Mouse (Mus musculus) cerebellum, adult 9-10 months (tissue): ENCODE results near the gene Hs6st3.
"Not testable (repeated sequence)": the region's sequence is repeated elsewhere in the genome, so short reads cannot be mapped to it uniquely, and the experiment has no call there.

Experiments
- DNase-seq: peaks from one replicate; pipeline ENCODE4 v3.0.0; 2022

The Hs6st3 gene

GRCm38 (mm10) chr14:119464308-119464707, 326.2 kb downstream of the Hs6st3 start:
- no peak for DNase-seq

GRCm38 (mm10) chr14:119464883-119465282, 326.7 kb downstream of the Hs6st3 start:
- no peak for DNase-seq

- DNase-seq: no peak
Observed at GRCm38 (mm10) chr14:119466899-119467588, 328.9 kb downstream of the Hs6st3 start.

DNA sequence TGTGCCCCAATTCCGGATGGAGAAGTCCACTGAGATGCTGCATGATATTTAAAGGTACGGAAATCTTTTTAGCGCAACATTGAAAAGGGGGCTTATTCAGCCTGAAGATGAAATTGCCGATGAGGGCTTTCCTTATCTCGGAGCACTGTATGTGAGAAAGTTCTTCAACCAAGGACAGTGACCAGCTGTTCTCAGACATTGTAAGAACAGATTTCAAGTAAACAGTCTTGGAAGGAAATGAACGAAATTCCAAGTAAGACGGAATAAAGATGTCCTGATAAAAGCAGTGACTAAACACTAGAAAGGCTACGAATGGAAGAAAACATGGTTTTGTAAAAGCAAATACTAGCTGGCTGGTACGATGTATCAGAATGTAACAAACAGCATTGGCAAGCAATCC, 338.4 kb downstream of the Hs6st3 start:
- no peak for DNase-seq

DNA sequence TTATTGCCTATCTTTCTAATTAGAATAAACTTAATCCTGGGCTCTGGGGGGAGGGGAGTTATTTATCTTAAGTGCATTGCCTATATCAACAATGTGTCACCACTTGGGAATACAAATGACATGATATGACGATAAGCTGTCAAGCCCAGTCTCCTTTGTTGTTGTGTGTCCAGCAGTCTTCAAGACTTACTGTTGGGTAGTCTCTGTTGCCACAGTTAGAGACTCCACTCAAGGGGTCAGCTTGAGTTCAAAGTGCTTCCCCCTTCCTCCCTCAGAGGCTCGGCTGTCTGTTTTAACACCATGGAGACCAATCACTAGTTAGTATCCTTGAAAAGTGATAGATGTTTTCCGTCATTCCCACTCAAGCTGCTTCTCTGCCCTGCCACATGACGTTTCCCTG, 339.7 kb downstream of the Hs6st3 start:
- DNase-seq: no peak

- DNase-seq: no peak
Observed at GRCm38 (mm10) chr14:119488978-119489703, 351.0 kb downstream of the Hs6st3 start.

GRCm38 (mm10) chr14:119520632-119521031, 382.5 kb downstream of the Hs6st3 start:
- DNase-seq: no peak

DNA sequence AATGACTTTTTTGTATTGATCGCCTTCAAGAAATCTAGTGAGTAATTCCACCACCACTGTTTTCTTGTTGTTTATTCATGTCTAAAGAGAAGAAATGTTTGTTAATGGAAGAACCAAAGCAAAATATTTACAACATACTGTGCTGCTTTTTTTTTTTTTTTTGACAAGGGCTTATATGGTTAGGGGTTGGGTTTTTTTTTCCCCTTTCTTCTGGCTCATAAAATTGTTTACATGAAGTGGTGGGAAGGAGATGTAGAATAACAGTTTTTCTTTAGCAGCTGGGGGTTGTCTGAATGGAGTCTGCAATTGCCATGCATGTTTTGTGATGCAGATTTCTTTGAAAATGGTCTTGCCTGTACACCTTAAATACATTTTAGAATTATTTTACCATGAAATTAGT, 382.9 kb downstream of the Hs6st3 start:
- DNase-seq: no peak

- no peak for DNase-seq
Observed at GRCm38 (mm10) chr14:119532889-119533546, 394.9 kb downstream of the Hs6st3 start.

DNA sequence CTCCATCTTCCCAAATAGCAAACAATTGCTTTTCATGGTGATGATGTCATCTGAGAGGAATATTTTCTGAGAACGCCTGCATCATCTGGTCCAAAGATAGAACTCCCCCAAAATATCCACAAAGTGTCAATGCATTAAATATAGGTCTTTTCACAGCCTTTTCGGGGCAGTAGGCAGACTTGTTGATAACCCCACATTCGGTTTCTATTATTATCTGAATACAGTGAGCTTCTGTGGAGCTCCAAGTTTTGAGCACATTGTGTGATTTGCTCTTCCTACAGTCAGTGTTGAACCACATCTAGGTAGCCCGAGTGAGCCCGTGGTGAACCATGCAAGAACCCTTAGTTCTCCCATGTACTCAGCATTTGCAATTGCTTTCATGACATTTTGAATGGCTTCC, 402.4 kb downstream of the Hs6st3 start:
- DNase-seq: no peak

DNA sequence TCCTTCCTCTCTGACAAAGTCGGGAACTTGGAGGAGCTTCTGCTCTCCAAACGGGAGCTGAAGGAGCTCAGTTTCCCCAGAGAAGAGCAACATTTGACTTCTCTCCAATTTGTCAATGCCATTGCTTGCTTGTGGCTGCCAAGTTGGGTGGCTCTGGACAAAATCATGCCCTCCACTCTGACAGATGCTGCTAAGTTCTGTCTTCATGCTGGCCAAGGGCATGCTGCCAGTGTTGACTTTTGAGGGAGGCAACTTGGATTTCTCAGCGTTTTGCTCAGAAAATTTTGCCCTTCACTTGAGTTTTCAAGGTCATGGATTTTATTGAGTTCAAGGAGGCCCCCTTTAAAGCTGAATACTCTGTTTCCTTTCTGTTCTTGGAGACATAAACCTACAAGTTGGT, 406.5 kb downstream of the Hs6st3 start:
- no peak for DNase-seq

- DNase-seq: no peak
Observed at GRCm38 (mm10) chr14:119558356-119558755, 420.2 kb downstream of the Hs6st3 start.

DNA sequence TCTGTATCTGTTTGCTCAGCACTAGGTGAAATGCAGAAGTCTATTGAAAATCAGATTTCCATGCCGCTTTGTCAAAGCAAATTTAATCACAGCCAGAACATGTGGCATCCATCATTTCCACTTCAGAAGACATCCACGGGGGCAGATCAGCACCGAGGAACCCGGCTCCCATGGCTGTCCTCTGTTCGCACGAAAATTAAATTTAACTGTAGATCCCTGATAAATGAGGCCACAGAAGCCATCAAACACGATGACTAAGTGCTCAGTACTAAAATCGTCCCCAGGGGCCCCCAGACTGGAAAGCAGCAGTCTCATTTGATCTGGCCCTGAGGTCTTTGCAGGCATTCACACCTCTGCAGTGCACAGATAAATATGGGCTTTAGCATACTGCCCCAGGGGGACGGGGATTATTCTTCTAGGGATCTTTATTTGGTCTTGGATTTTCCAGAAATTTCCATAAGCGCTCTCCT, 443.9 kb downstream of the Hs6st3 start:
- no peak for DNase-seq

GRCm38 (mm10) chr14:119585069-119585468, 446.9 kb downstream of the Hs6st3 start:
- no peak for DNase-seq

- DNase-seq: not testable (repeated sequence)
Observed at GRCm38 (mm10) chr14:119587365-119587764, 449.2 kb downstream of the Hs6st3 start.

DNA sequence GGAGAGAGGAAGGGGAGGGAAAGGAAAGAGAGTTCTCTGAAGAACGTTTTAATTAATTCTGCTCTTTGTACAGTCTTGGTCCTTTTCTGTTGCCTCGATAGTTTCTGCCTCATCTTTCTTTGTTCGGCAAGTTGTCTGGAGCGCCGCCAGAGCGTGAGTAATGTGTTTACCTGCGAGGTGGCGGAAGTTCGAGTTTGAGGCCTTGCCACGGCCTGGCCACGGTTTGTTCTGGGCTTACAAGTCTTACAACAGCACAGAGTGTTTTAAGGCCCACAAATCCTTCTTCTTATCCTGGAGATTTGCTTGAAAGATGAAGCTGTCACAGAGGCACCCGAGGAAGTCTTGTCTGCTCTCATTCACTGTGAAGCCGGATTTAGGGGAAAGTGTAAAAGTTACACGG, 466.2 kb downstream of the Hs6st3 start:
- DNase-seq: no peak

- DNase-seq: no peak
Observed at GRCm38 (mm10) chr14:119612793-119613192, 474.7 kb downstream of the Hs6st3 start.

- DNase-seq: no peak
Observed at GRCm38 (mm10) chr14:119629127-119629526, 491.0 kb downstream of the Hs6st3 start.

GRCm38 (mm10) chr14:119633090-119633489, 494.9 kb downstream of the Hs6st3 start:
- DNase-seq: no peak

DNA sequence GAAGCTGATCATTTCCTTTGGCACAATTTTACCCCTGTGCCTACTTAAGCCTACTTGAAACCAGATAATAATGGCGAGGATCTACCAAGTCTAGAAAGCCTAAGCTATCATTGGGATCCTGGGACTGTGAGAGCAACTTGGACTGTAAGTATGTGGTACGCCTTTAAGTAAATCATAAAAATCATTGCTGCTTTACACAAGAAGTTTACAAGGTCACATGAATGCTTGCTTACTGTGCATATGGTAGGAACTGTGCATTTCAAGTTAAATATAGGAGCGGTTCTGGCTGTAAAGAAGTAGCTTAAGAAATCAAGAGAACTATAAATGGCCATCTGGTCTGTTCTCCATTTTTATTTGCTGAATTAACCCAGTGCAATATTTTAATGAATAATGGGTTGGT, 495.5 kb downstream of the Hs6st3 start:
- no peak for DNase-seq

DNA sequence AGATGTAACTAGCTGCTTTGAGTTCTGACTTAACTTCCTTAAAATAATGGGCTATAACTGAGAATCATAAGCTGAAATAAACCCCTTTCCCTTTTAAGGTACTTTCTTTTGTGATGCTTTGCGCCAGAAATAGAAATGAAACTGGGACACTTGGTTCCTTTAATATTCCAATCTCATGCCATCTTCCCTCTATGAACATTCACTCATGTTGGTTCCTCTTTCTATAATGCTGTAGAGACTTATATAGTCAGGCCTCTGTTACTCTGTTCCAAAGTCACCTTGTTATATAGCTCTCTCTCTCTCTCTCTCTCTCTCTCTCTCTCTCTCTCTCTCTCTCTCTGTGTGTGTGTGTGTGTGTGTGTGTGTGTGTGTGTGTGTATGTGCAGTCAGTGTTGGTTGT, 504.7 kb downstream of the Hs6st3 start:
- no peak for DNase-seq

DNA sequence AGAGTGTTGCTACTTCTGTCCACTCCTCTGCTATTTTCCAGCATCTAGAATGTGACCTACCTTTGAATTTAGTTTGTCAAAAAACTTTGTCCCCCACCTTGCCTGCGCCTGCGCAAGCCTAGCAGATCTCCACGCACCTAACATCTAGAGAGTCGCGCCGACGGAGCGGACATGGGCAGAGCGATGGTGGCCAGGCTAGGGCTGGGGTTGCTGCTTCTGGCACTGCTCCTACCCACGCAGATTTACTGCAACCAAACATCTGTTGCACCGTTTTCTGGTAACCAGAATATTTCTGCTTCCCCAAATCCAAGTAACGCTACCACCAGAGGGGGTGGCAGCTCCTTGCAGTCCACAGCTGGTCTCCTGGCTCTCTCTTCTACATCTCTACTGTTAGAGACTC, 505.7 kb downstream of the Hs6st3 start:
- no peak for DNase-seq

GRCm38 (mm10) chr14:119656936-119657335, 518.8 kb downstream of the Hs6st3 start:
- no peak for DNase-seq

DNA sequence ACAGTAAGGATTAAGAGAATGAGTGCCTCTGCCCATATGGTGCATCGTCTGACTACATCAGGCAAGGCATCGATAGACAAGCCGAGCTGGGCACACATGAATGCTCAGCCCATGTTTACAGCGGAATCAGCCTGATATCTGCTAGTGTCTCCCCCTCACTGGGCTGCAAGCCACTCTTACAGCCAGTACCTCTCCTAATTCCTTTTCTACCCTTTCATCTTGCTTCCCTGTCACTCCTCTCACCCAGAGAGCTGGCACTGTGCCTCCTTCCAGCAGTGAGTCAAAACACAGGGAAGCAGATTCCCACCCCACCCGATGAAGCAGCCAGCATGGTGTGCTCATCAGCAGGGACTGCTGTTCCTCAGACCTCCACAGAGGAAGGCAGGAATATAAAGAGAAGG, 527.6 kb downstream of the Hs6st3 start:
- DNase-seq: peak; percentile 10
